26 mouse cellular contexts compared by ENCODE assay signal in genomic region chr11:4545976-4546375, GRCm38 (mm10). TPM values are rescaled to one million over a fixed set of nuclear protein-coding genes. Genes with fewer than 3 reads are reported as not detected.
DNase-seq lines count a peak whose midpoint lies in the region; ATAC-seq lines count a peak whose summit lies in the region.
"Had no signal": no experiment of that assay in that cellular context is flagged by ENCODE, and none has a peak within 500 bp of the region (broad histone marks: within the 10 kb centered on the region; RNA-seq: fewer than 3 reads in every experiment).

No protein-coding gene starts in this region.

- whole genome bisulfite sequencing in limb, embryonic 12.5 days, result 73% methylated on average over 3 of the region's 3 CpGs
- 75% methylated on average over 3 of the region's 3 CpGs for WGBS in limb, embryonic 10.5 days
- 73% methylated on average over 3 of the region's 3 CpGs for WGBS in liver, embryonic 11.5 days
- 61% methylated on average over 3 of the region's 3 CpGs for WGBS in liver, embryonic 16.5 days (ENCODE audit: insufficient replicate concordance)
- WGBS in embryonic facial prominence, embryonic 10.5 days, result 79% methylated on average over 3 of the region's 3 CpGs

- H3K4me3 ChIP-seq in limb, embryonic 12.5 days (replicated peaks), result no peak overlapping the region
- no peak overlapping the region for H3K4me3 ChIP-seq in limb, embryonic 10.5 days
- H3K4me3 ChIP-seq in liver, embryonic 11.5 days (ENCODE audit: low read depth, low read length), result no peak overlapping the region
- no peak overlapping the region for H3K4me3 ChIP-seq in liver, embryonic 16.5 days (ENCODE audit: low read depth, low read length)
- H3K4me3 ChIP-seq in embryonic facial prominence, embryonic 10.5 days, result no peak overlapping the region
- H3K4me3 ChIP-seq: embryonic facial prominence, embryonic 15.5 days; forebrain, embryonic 12.5 days; heart, adult 2 months; heart, embryonic 12.5 days; hindbrain, embryonic 13.5 days; limb, embryonic 15.5 days; megakaryocyte, embryonic 14.5 days; midbrain, embryonic 12.5 days; neural tube, embryonic 13.5 days had no signal

- H3K9ac ChIP-seq in limb, embryonic 12.5 days (replicated peaks), result no peak overlapping the region
- H3K9ac ChIP-seq in liver, embryonic 11.5 days (ENCODE audit: low read depth, low read length), result no peak overlapping the region
- no peak overlapping the region for H3K9ac ChIP-seq in liver, embryonic 16.5 days (ENCODE audit: low read depth, low read length)
- H3K9ac ChIP-seq: embryonic facial prominence, embryonic 15.5 days; forebrain, embryonic 12.5 days; forebrain, postnatal 0 days; heart, embryonic 12.5 days; hindbrain, embryonic 13.5 days; limb, embryonic 15.5 days; midbrain, embryonic 12.5 days; neural tube, embryonic 13.5 days had no signal

- H3K36me3 ChIP-seq in limb, embryonic 12.5 days, result no peaks in the 10 kb centered on the region
- no peaks in the 10 kb centered on the region for H3K36me3 ChIP-seq in limb, embryonic 10.5 days
- H3K36me3 ChIP-seq in liver, embryonic 11.5 days (ENCODE audit: control insufficient read depth, insufficient read depth, low read length), result no peaks in the 10 kb centered on the region; the same call in 1 of the 2 replicates
- no peaks in the 10 kb centered on the region for H3K36me3 ChIP-seq in liver, embryonic 16.5 days (ENCODE audit: control insufficient read depth, insufficient read depth)
- no peaks in the 10 kb centered on the region for H3K36me3 ChIP-seq in embryonic facial prominence, embryonic 10.5 days (replicated peaks)
- H3K36me3 ChIP-seq: embryonic facial prominence, embryonic 15.5 days; forebrain, embryonic 12.5 days; heart, embryonic 12.5 days; hindbrain, embryonic 13.5 days; limb, embryonic 15.5 days; midbrain, embryonic 12.5 days; neural tube, embryonic 13.5 days had no signal

- DNase-seq in cerebellum, adult 9-11 months, result peak; percentile 36
- no peak for DNase-seq in limb, embryonic 10.5 days (ENCODE audit: low spot score)
- DNase-seq in liver, embryonic 11.5 days (ENCODE audit: low spot score), result no peak
- no peak for DNase-seq in embryonic facial prominence, embryonic 10.5 days (ENCODE audit: low spot score)
- DNase-seq: adrenal gland, postnatal 14 days; forebrain, postnatal 0 days; gastrocnemius, postnatal 36 days; heart, adult 2 months; heart, postnatal 4 days; kidney, adult 9 months; kidney, postnatal 14 days; lung, postnatal 4 days had no signal

- H3K4me1 ChIP-seq in limb, embryonic 12.5 days (replicated peaks), result peaks cover 49% of the 10 kb centered on the region
- H3K4me1 ChIP-seq in limb, embryonic 10.5 days, result peaks cover 29% of the 10 kb centered on the region
- H3K4me1 ChIP-seq in liver, embryonic 11.5 days (replicated peaks; ENCODE audit: control insufficient read depth, insufficient read depth, low read length), result peaks cover 35% of the 10 kb centered on the region
- H3K4me1 ChIP-seq in liver, embryonic 16.5 days (ENCODE audit: control insufficient read depth, low read depth, low read length), result peaks cover 40% of the 10 kb centered on the region
- peaks cover 20% of the 10 kb centered on the region for H3K4me1 ChIP-seq in embryonic facial prominence, embryonic 10.5 days
- H3K4me1 ChIP-seq: embryonic facial prominence, embryonic 15.5 days; forebrain, embryonic 12.5 days; midbrain, embryonic 12.5 days; neural tube, embryonic 13.5 days had no signal

- H3K27ac ChIP-seq in limb, embryonic 12.5 days, result 0 out of 2 replicates have a peak overlapping the region, but pooled peaks have one; percentile 50
- no peak overlapping the region for H3K27ac ChIP-seq in limb, embryonic 10.5 days
- peak overlapping the region; percentile 58; the same call in 1 of the 2 replicates for H3K27ac ChIP-seq in liver, embryonic 11.5 days (ENCODE audit: low read depth, low read length)
- H3K27ac ChIP-seq in liver, embryonic 16.5 days (ENCODE audit: low read length), result peak overlapping the region; percentile 88
- H3K27ac ChIP-seq in embryonic facial prominence, embryonic 10.5 days (replicated peaks), result no peak overlapping the region
- H3K27ac ChIP-seq: embryonic facial prominence, embryonic 15.5 days; forebrain, embryonic 12.5 days; heart, adult 2 months; hindbrain, embryonic 13.5 days; limb, embryonic 15.5 days; midbrain, embryonic 12.5 days; neural tube, embryonic 13.5 days had no signal

- H3K9me3 ChIP-seq in limb, embryonic 12.5 days, result no peaks in the 10 kb centered on the region
- H3K9me3 ChIP-seq in limb, embryonic 10.5 days (replicated peaks), result no peaks in the 10 kb centered on the region
- H3K9me3 ChIP-seq in liver, embryonic 11.5 days (ENCODE audit: control insufficient read depth, low read length), result no peaks in the 10 kb centered on the region
- no peaks in the 10 kb centered on the region for H3K9me3 ChIP-seq in liver, embryonic 16.5 days (replicated peaks; ENCODE audit: control insufficient read depth, low read length)
- H3K9me3 ChIP-seq in embryonic facial prominence, embryonic 10.5 days, result no peaks in the 10 kb centered on the region
- H3K9me3 ChIP-seq: embryonic facial prominence, embryonic 15.5 days; forebrain, embryonic 12.5 days; heart, embryonic 12.5 days; hindbrain, embryonic 13.5 days; limb, embryonic 15.5 days; megakaryocyte, embryonic 14.5 days; midbrain, embryonic 12.5 days; neural tube, embryonic 13.5 days had no signal

- no peak overlapping the region for H3K4me2 ChIP-seq in limb, embryonic 12.5 days
- no peak overlapping the region for H3K4me2 ChIP-seq in liver, embryonic 11.5 days
- no peak overlapping the region for H3K4me2 ChIP-seq in liver, embryonic 16.5 days (ENCODE audit: low read depth, low read length)
- H3K4me2 ChIP-seq: embryonic facial prominence, embryonic 15.5 days; forebrain, embryonic 12.5 days; heart, embryonic 12.5 days; hindbrain, embryonic 13.5 days; limb, embryonic 15.5 days; midbrain, embryonic 12.5 days; neural tube, embryonic 13.5 days had no signal

- no peak for ATAC-seq in cerebellum, adult (ENCODE audit: insufficient number of reproducible peaks, low FRiP score, low TSS enrichment)
- ATAC-seq in limb, embryonic 12.5 days (ENCODE audit: insufficient number of reproducible peaks, insufficient read depth, low FRiP score, low TSS enrichment, low read depth), result no peak
- no peak for ATAC-seq in liver, embryonic 11.5 days (replicated peaks; ENCODE audit: low FRiP score)
- no peak for ATAC-seq in liver, embryonic 16.5 days (ENCODE audit: low read depth)
- ATAC-seq in monocyte, adult 5-6 weeks (replicated peaks; ENCODE audit: insufficient number of reproducible peaks, low FRiP score, low TSS enrichment, poor library complexity, severe bottlenecking), result no peak
- ATAC-seq: CD4-positive, CD25-positive, alpha-beta regulatory T cell, adult 4 months; forebrain, postnatal 0 days; intestine, embryonic 16.5 days had no signal

- no peaks in the 10 kb centered on the region for H3K27me3 ChIP-seq in limb, embryonic 12.5 days
- H3K27me3 ChIP-seq in limb, embryonic 10.5 days (ENCODE audit: low read depth, poor library complexity, severe bottlenecking), result no peaks in the 10 kb centered on the region
- no peaks in the 10 kb centered on the region for H3K27me3 ChIP-seq in liver, embryonic 11.5 days (replicated peaks; ENCODE audit: control insufficient read depth, insufficient read depth, low read length)
- no peaks in the 10 kb centered on the region for H3K27me3 ChIP-seq in liver, embryonic 16.5 days (ENCODE audit: control insufficient read depth, insufficient read depth, low read depth, low read length)
- no peaks in the 10 kb centered on the region for H3K27me3 ChIP-seq in embryonic facial prominence, embryonic 10.5 days (replicated peaks; ENCODE audit: low read depth, poor library complexity, severe bottlenecking)
- H3K27me3 ChIP-seq: embryonic facial prominence, embryonic 15.5 days; forebrain, embryonic 12.5 days; heart, embryonic 12.5 days; hindbrain, embryonic 13.5 days; limb, embryonic 15.5 days; megakaryocyte, embryonic 14.5 days; midbrain, embryonic 12.5 days; neural tube, embryonic 13.5 days had no signal

RNA-seq across cellular contexts. Expression of gene Mtmr3, which starts 48.7 kb away (rescaled TPM):
- polyA plus RNA-seq in limb, embryonic 12.5 days (2016; fragmentation: Nextera tagmentation; extraction: Ambion mirVana), result 39.5 and 40.0 TPM in 2 replicates
- 26.6 and 31.4 TPM in 2 replicates for polyA plus RNA-seq in limb, embryonic 10.5 days (2016; fragmentation: Nextera tagmentation; extraction: Ambion mirVana)
- 25.6 and 30.7 TPM in 2 replicates for polyA plus RNA-seq in liver, embryonic 11.5 days (2014; fragmentation: Nextera tagmentation; extraction: Ambion mirVana)
- 32.8 and 36.5 TPM in 2 replicates for polyA plus RNA-seq in liver, embryonic 16.5 days (2015; fragmentation: Nextera tagmentation; extraction: Ambion mirVana)
- polyA plus RNA-seq in embryonic facial prominence, embryonic 10.5 days (2016; fragmentation: Nextera tagmentation; extraction: Ambion mirVana), result 28.2 and 29.2 TPM in 2 replicates
- total RNA-seq in monocyte, adult 5-6 weeks (2017), result 89.9 to 98.0 TPM (median 96.8 TPM) in 3 replicates

Comparison
In these comparisons a context has a peak if more than half of its experiments do, and no peak if none do; other contexts are left out.
1. H3K27ac ChIP-seq: peak in limb, embryonic 12.5 days (single experiment), liver, embryonic 11.5 days (single experiment) and liver, embryonic 16.5 days (single experiment); none in limb, embryonic 10.5 days (single experiment) and embryonic facial prominence, embryonic 10.5 days (single experiment).